Mouse (Mus musculus): ENCODE data around the gene Mob1b. TPM values are rescaled to one million over a fixed set of nuclear protein-coding genes. Genes with fewer than 3 reads are reported as not detected.

Mob1b gene
- polyA plus RNA-seq, 2 experiments from 2014 or later = 10.2 to 10.7 TPM

GRCm38 (mm10) chr5:88785059-88785458 is 64.4 kb downstream of the Mob1b start:
- no peak for ATAC-seq

- ATAC-seq = no peak
Observed at GRCm38 (mm10) chr5:88790675-88791074, 70.0 kb downstream of the Mob1b start.

GRCm38 (mm10) chr5:88791256-88792245 is 70.9 kb downstream of the Mob1b start:
- ATAC-seq = peak; percentile 74

- no peak for ATAC-seq
Observed at GRCm38 (mm10) chr5:88793676-88794075, 73.0 kb downstream of the Mob1b start.

- ATAC-seq = no peak
Observed at GRCm38 (mm10) chr5:88795910-88796584, 75.4 kb downstream of the Mob1b start.

GRCm38 (mm10) chr5:88796588-88796987 is 75.9 kb downstream of the Mob1b start:
- ATAC-seq = no peak

- ATAC-seq = no peak
Observed at GRCm38 (mm10) chr5:88797121-88797520, 76.5 kb downstream of the Mob1b start.

- ATAC-seq = no peak
Observed at GRCm38 (mm10) chr5:88805616-88806015, 85.0 kb downstream of the Mob1b start.

GRCm38 (mm10) chr5:88806278-88806677 is 85.6 kb downstream of the Mob1b start:
- no peak for ATAC-seq

GRCm38 (mm10) chr5:88807342-88807741 is 86.7 kb downstream of the Mob1b start:
- no peak for ATAC-seq

- no peak for ATAC-seq
Observed at GRCm38 (mm10) chr5:88813188-88813587, 92.5 kb downstream of the Mob1b start.

Other genes with a start within 250 kb of the Mob1b start
- gene Enam, start 232.9 kb upstream of the Mob1b start, polyA plus RNA-seq (2017; shearing (Covaris generic)) = not detected
- 1 to 10 TPM in 1 of 2 experiments, not detected in 1; 5.6 TPM for gene Jchain, start 193.0 kb upstream of the Mob1b start, polyA plus RNA-seq (2017; shearing (Covaris generic))
- 10 to 100 TPM; 86.6 to 93.0 TPM for gene Utp3, start 166.4 kb upstream of the Mob1b start, polyA plus RNA-seq (2017; shearing (Covaris generic))
- 1 to 10 TPM; 2.6 to 3.2 TPM for gene Rufy3, start 155.8 kb upstream of the Mob1b start, polyA plus RNA-seq (2017; shearing (Covaris generic))
- 10 to 100 TPM in 1 of 2 experiments, 1 to 10 TPM in 1; 6.4 to 10.0 TPM for gene Grsf1, start 44.7 kb upstream of the Mob1b start, polyA plus RNA-seq (2017; shearing (Covaris generic))
- 10 to 100 TPM; 43.9 to 52.1 TPM for gene Dck, start 44.1 kb downstream of the Mob1b start, polyA plus RNA-seq (2017; shearing (Covaris generic))
- not detected for gene Slc4a4, start 166.0 kb downstream of the Mob1b start, polyA plus RNA-seq (2017; shearing (Covaris generic))